Mouse (Mus musculus): ENCODE data around the gene Ttc17.

DNA sequence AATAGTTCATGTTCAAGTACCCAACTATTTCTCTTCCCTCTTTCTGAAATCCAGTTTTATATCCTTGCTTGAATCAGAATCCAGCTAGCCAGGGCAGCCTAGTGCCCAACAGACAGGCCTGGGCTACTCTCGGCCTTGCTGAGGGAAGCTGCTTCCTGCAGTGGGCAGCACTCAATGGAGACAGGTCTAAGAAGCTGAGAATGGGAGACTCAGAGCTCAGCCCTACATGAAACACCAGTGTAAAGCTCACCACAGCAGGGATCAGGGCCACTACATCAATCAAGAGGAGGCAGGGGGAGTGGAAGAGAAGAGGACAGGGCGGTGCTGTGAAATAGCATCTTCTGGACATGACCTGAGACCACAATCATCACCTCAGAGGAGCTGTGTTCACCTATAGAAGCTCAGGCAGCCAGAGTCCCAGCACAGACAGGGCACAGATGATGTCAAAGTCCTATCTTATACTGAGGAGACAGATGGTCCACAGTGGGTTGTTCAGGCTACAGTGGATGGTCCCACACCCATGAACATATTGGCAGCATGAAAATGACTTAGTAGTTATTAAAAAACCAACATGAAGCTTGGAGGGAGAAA, 25.3 kb downstream of the Ttc17 start:
- TF ChIP-seq CTCF (IDR thresholded peaks at IDR 0.05; ENCODE audit: extremely low read depth, insufficient read depth, insufficient read length, insufficient replicate concordance) (no peak), POLR2A (IDR thresholded peaks at IDR 0.05; ENCODE audit: low read depth, low read length) (no peak)
